Mouse (Mus musculus): ENCODE data around the gene Babam2. TPM values are rescaled to one million over a fixed set of nuclear protein-coding genes. Genes with fewer than 3 reads are reported as not detected.

The Babam2 gene
- polyA plus RNA-seq, 2 experiments, result 15.3 to 21.2 TPM

GRCm38 (mm10) chr5:31920890-31921289, 223.4 kb downstream of the Babam2 start:
- DNase-seq (ENCODE audit: low read depth in 3 of 3, low spot score in 3 of 3) (no peak), ATAC-seq (ENCODE audit: insufficient read depth) (no peak)
- Histone ChIP-seq H3K36me3 (replicated peaks; ENCODE audit: control insufficient read depth, insufficient read depth, low read depth) (no peaks in the 10 kb centered on the region), H3K27ac (no peak overlapping the region), H3K9ac (replicated peaks) (no peak overlapping the region), H3K27me3 (ENCODE audit: control insufficient read depth, insufficient read depth, low read length) (no peaks in the 10 kb centered on the region), H3K4me3 (ENCODE audit: insufficient read depth in 1 of 2, low read depth in 2 of 2, low read length in 2 of 2) (no peak overlapping the region), H3K4me1 (replicated peaks; ENCODE audit: control insufficient read depth in 2 of 2, insufficient read depth in 2 of 2, low read length in 1 of 2) (no peaks in the 10 kb centered on the region; a peak in 1 of 4 replicates), H3K4me2 (ENCODE audit: low read depth) (no peak overlapping the region), H3K9me3 (ENCODE audit: control insufficient read depth, low read length) (no peaks in the 10 kb centered on the region)
- TF ChIP-seq CTCF (IDR thresholded peaks at IDR 0.05; ENCODE audit: low read depth), result no peak
- no peak for TF ChIP-seq EP300 (IDR thresholded peaks at IDR 0.05; ENCODE audit: low read depth)
- WGBS (ENCODE audit: insufficient replicate concordance), result 20% methylated on average over 1 of the region's 1 CpGs

GRCm38 (mm10) chr5:31924075-31924474, 226.6 kb downstream of the Babam2 start:
- DNase-seq (ENCODE audit: low read depth in 3 of 3, low spot score in 3 of 3), result no peak

GRCm38 (mm10) chr5:31926551-31926950, 229.1 kb downstream of the Babam2 start:
- Histone ChIP-seq H3K27ac (no peak overlapping the region), H3K4me1 (replicated peaks; ENCODE audit: control insufficient read depth in 2 of 2, insufficient read depth in 2 of 2, low read length in 1 of 2) (no peaks in the 10 kb centered on the region), H3K27me3 (ENCODE audit: control insufficient read depth, insufficient read depth, low read length) (no peaks in the 10 kb centered on the region), H3K9ac (replicated peaks) (no peak overlapping the region), H3K4me2 (ENCODE audit: low read depth) (no peak overlapping the region), H3K4me3 (ENCODE audit: insufficient read depth in 1 of 2, low read depth in 2 of 2, low read length in 2 of 2) (no peak overlapping the region), H3K9me3 (ENCODE audit: control insufficient read depth, low read length) (no peaks in the 10 kb centered on the region), H3K36me3 (replicated peaks; ENCODE audit: control insufficient read depth, insufficient read depth, low read depth) (no peaks in the 10 kb centered on the region)
- 63% methylated on average over 1 of the region's 1 CpGs for WGBS (ENCODE audit: insufficient replicate concordance)
- no peak for ATAC-seq (ENCODE audit: insufficient read depth)
- no peak for DNase-seq (ENCODE audit: low read depth in 3 of 3, low spot score in 3 of 3)
- TF ChIP-seq CTCF (IDR thresholded peaks at IDR 0.05; ENCODE audit: low read depth) (peak; percentile 69), EP300 (IDR thresholded peaks at IDR 0.05; ENCODE audit: low read depth) (no peak)

More at GRCm38 (mm10) chr5:31924075-31924474, 226.6 kb downstream of the Babam2 start:
- Histone ChIP-seq H3K36me3 (replicated peaks; ENCODE audit: control insufficient read depth, insufficient read depth, low read depth) (no peaks in the 10 kb centered on the region), H3K4me1 (replicated peaks; ENCODE audit: control insufficient read depth in 2 of 2, insufficient read depth in 2 of 2, low read length in 1 of 2) (no peaks in the 10 kb centered on the region), H3K9me3 (ENCODE audit: control insufficient read depth, low read length) (no peaks in the 10 kb centered on the region), H3K9ac (replicated peaks) (no peak overlapping the region), H3K4me3 (ENCODE audit: insufficient read depth in 1 of 2, low read depth in 2 of 2, low read length in 2 of 2) (no peak overlapping the region), H3K4me2 (ENCODE audit: low read depth) (no peak overlapping the region), H3K27ac (no peak overlapping the region), H3K27me3 (ENCODE audit: control insufficient read depth, insufficient read depth, low read length) (no peaks in the 10 kb centered on the region)
- no peak for ATAC-seq (ENCODE audit: insufficient read depth)
- no peak for TF ChIP-seq CTCF (IDR thresholded peaks at IDR 0.05; ENCODE audit: low read depth)
- no peak for TF ChIP-seq EP300 (IDR thresholded peaks at IDR 0.05; ENCODE audit: low read depth)

- Histone ChIP-seq H3K27ac (no peak overlapping the region), H3K4me3 (ENCODE audit: insufficient read depth in 1 of 2, low read depth in 2 of 2, low read length in 2 of 2) (no peak overlapping the region), H3K4me2 (ENCODE audit: low read depth) (no peak overlapping the region), H3K4me1 (replicated peaks; ENCODE audit: control insufficient read depth in 2 of 2, insufficient read depth in 2 of 2, low read length in 1 of 2) (no peaks in the 10 kb centered on the region), H3K9ac (replicated peaks) (no peak overlapping the region), H3K9me3 (ENCODE audit: control insufficient read depth, low read length) (no peaks in the 10 kb centered on the region), H3K27me3 (ENCODE audit: control insufficient read depth, insufficient read depth, low read length) (no peaks in the 10 kb centered on the region), H3K36me3 (replicated peaks; ENCODE audit: control insufficient read depth, insufficient read depth, low read depth) (no peaks in the 10 kb centered on the region)
- ATAC-seq (ENCODE audit: insufficient read depth) (no peak), DNase-seq (ENCODE audit: low read depth in 3 of 3, low spot score in 3 of 3) (no peak)
- no peak for TF ChIP-seq EP300 (IDR thresholded peaks at IDR 0.05; ENCODE audit: low read depth)
- no peak for TF ChIP-seq CTCF (IDR thresholded peaks at IDR 0.05; ENCODE audit: low read depth)
- 68% methylated on average over 7 of the region's 7 CpGs for WGBS (ENCODE audit: insufficient replicate concordance)
Measured at GRCm38 (mm10) chr5:31929007-31929406, 231.5 kb downstream of the Babam2 start.

GRCm38 (mm10) chr5:31931127-31931625, 233.7 kb downstream of the Babam2 start:
- Histone ChIP-seq H3K4me1 (replicated peaks; ENCODE audit: control insufficient read depth in 2 of 2, insufficient read depth in 2 of 2, low read length in 1 of 2) (no peaks in the 10 kb centered on the region), H3K4me3 (ENCODE audit: insufficient read depth in 1 of 2, low read depth in 2 of 2, low read length in 2 of 2) (no peak overlapping the region), H3K36me3 (replicated peaks; ENCODE audit: control insufficient read depth, insufficient read depth, low read depth) (no peaks in the 10 kb centered on the region), H3K4me2 (ENCODE audit: low read depth) (no peak overlapping the region), H3K27ac (no peak overlapping the region), H3K9me3 (ENCODE audit: control insufficient read depth, low read length) (no peaks in the 10 kb centered on the region), H3K9ac (replicated peaks) (no peak overlapping the region), H3K27me3 (ENCODE audit: control insufficient read depth, insufficient read depth, low read length) (no peaks in the 10 kb centered on the region)
- no peak for DNase-seq (ENCODE audit: low read depth in 3 of 3, low spot score in 3 of 3)
- TF ChIP-seq CTCF (IDR thresholded peaks at IDR 0.05; ENCODE audit: low read depth) (no peak), EP300 (IDR thresholded peaks at IDR 0.05; ENCODE audit: low read depth) (no peak)
- WGBS (ENCODE audit: insufficient replicate concordance), result 69% methylated on average over 8 of the region's 8 CpGs
- no peak for ATAC-seq (ENCODE audit: insufficient read depth)
